ENCODE assay signal across 10 mouse cellular contexts in the genomic region with DNA sequence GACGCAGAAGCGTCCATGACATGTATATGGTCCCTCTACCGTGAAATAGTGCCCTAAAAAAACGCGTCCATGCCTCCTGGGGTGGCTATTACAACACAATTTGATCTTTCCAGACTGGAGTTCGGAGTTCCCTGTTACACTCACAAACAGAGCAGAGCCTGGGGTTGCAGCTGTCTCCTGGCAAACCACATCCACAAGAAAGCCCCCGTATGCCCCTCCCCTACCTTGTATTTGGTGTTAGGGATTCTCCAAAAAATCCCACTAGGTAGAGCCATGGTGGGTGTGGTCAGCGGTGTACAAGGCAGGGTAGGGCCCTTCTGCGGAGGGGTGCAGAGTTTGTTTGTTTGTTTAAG.
DNase-seq lines count a peak whose midpoint lies in the region; ATAC-seq and TF ChIP-seq lines count a peak whose summit lies in the region.
"Had no signal": no experiment of that assay in that cellular context is flagged by ENCODE, and none has a peak within 500 bp of the region (broad histone marks: within the 10 kb centered on the region; RNA-seq: fewer than 3 reads in every experiment).

No protein-coding gene starts in this region.

- H3K4me3 ChIP-seq in gastrocnemius, adult 2 months: 0 out of 2 replicates have a peak overlapping the region, but pooled peaks have one; percentile 1
- peak overlapping the region; percentile 57 for H3K4me3 ChIP-seq in E14TG2a.4 (replicated peaks; ENCODE audit: low read length)
- no peak overlapping the region for H3K4me3 ChIP-seq in hindbrain, embryonic 13.5 days
- H3K4me3 ChIP-seq in liver, postnatal 0 days (ENCODE audit: low read depth, low read length): no peak overlapping the region
- H3K4me3 ChIP-seq: megakaryocyte, embryonic 14.5 days had no signal

- 15% methylated on average over 9 of the region's 9 CpGs for WGBS in hindbrain, embryonic 13.5 days
- 13% methylated on average over 9 of the region's 9 CpGs for WGBS in liver, postnatal 0 days (ENCODE audit: insufficient replicate concordance)

- peaks cover 76% of the 10 kb centered on the region for H3K27me3 ChIP-seq in E14TG2a.4 (ENCODE audit: insufficient read depth, low read length)
- peaks cover 6% of the 10 kb centered on the region; the same call in 1 of the 2 replicates for H3K27me3 ChIP-seq in hindbrain, embryonic 13.5 days
- no peaks in the 10 kb centered on the region for H3K27me3 ChIP-seq in liver, postnatal 0 days (ENCODE audit: insufficient read depth, low read length)
- H3K27me3 ChIP-seq: megakaryocyte, embryonic 14.5 days had no signal

- H3K36me3 ChIP-seq in E14TG2a.4 (ENCODE audit: insufficient read depth, low read length): no peaks in the 10 kb centered on the region
- no peaks in the 10 kb centered on the region for H3K36me3 ChIP-seq in hindbrain, embryonic 13.5 days
- no peaks in the 10 kb centered on the region for H3K36me3 ChIP-seq in liver, postnatal 0 days (replicated peaks; ENCODE audit: insufficient read depth, low read length)

- peak overlapping the region; percentile 42; the same call in 1 of the 2 replicates for H3K4me2 ChIP-seq in hindbrain, embryonic 13.5 days
- peak overlapping the region; percentile 20 for H3K4me2 ChIP-seq in liver, postnatal 0 days (ENCODE audit: low read depth, low read length)

- H3K4me1 ChIP-seq in E14TG2a.4 (replicated peaks; ENCODE audit: low read depth, low read length): peaks cover 56% of the 10 kb centered on the region
- H3K4me1 ChIP-seq in hindbrain, embryonic 13.5 days (replicated peaks): peaks cover 14% of the 10 kb centered on the region
- H3K4me1 ChIP-seq in liver, postnatal 0 days (ENCODE audit: insufficient read depth): peaks cover 11% of the 10 kb centered on the region
- H3K4me1 ChIP-seq: megakaryocyte, embryonic 14.5 days had no signal

- intact Hi-C loops in gastrocnemius, adult 2 months (cut with DNase I): no loop called here
- intact Hi-C loops in left cerebral cortex, postnatal 4 days (cut with DNase I): no loop called here

- no peak for ATAC-seq in hindbrain, embryonic 13.5 days (ENCODE audit: low FRiP score)
- no peak for ATAC-seq in liver, postnatal 0 days

- H3K9me3 ChIP-seq in E14TG2a.4 (ENCODE audit: low read length): no peaks in the 10 kb centered on the region
- H3K9me3 ChIP-seq in hindbrain, embryonic 13.5 days: no peaks in the 10 kb centered on the region
- no peaks in the 10 kb centered on the region for H3K9me3 ChIP-seq in liver, postnatal 0 days (ENCODE audit: low read length)

- TF ChIP-seq CTCF in gastrocnemius, adult 2 months (IDR thresholded peaks at IDR 0.05): no peak
- TF ChIP-seq CTCF in E14TG2a.4 (conservative IDR thresholded peaks at IDR 0.05; ENCODE audit: low read length): no peak
- TF ChIP-seq CTCF in liver, postnatal 0 days (IDR thresholded peaks at IDR 0.05; ENCODE audit: low read depth): no peak

- no peak for TF ChIP-seq EP300 in liver, postnatal 0 days (IDR thresholded peaks at IDR 0.05; ENCODE audit: low read depth)

- H3K9ac ChIP-seq in hindbrain, embryonic 13.5 days: no peak overlapping the region
- H3K9ac ChIP-seq in liver, postnatal 0 days (replicated peaks): no peak overlapping the region

- no peak for DNase-seq in gastrocnemius, adult 2 months
- no peak for DNase-seq in gastrocnemius, adult 8-10 months (ENCODE audit: low spot score in 2 of 2)
- no peak for DNase-seq in liver, postnatal 0 days
- no peak for DNase-seq in natural killer cell, adult 2 months (ENCODE audit: low spot score in 2 of 2)
- no peak for DNase-seq in B cell, adult 2 months
- DNase-seq in left cerebral cortex, postnatal 4 days: no peak
- DNase-seq: cerebellum, adult 9-11 months had no signal

- peak overlapping the region; percentile 8; the same call in 1 of the 2 replicates for H3K27ac ChIP-seq in gastrocnemius, adult 2 months
- H3K27ac ChIP-seq in hindbrain, embryonic 13.5 days: no peak overlapping the region
- H3K27ac ChIP-seq in liver, postnatal 0 days (ENCODE audit: low read depth): no peak overlapping the region

Comparison
In these comparisons a context has a peak if more than half of its experiments do, and no peak if none do; other contexts are left out.
1. H3K4me3 ChIP-seq: peak in gastrocnemius, adult 2 months (single experiment) and E14TG2a.4 (single experiment); none in hindbrain, embryonic 13.5 days (single experiment) and liver, postnatal 0 days (single experiment).